Mouse (Mus musculus): ENCODE data around the gene C1qtnf7.

The C1qtnf7 gene

GRCm38 (mm10) chr5:43609760-43610159, 94.4 kb downstream of the C1qtnf7 start:
- DNase-seq (ENCODE audit: low spot score in 2 of 2) = no peak

- DNase-seq (ENCODE audit: low spot score in 2 of 2) = no peak
Observed at GRCm38 (mm10) chr5:43621575-43622299, 106.4 kb downstream of the C1qtnf7 start.

- no peak for DNase-seq (ENCODE audit: low spot score in 2 of 2)
Observed at GRCm38 (mm10) chr5:43625407-43625806, 110.1 kb downstream of the C1qtnf7 start.

GRCm38 (mm10) chr5:43634071-43634601, 118.8 kb downstream of the C1qtnf7 start:
- no peak for DNase-seq (ENCODE audit: low spot score in 2 of 2)

GRCm38 (mm10) chr5:43634602-43635081, 119.3 kb downstream of the C1qtnf7 start:
- peak in 1 of 2 experiments; percentile 24 for DNase-seq (ENCODE audit: low spot score in 2 of 2)

- DNase-seq (ENCODE audit: low spot score in 2 of 2) = no peak
Observed at GRCm38 (mm10) chr5:43645020-43645419, 129.7 kb downstream of the C1qtnf7 start.

GRCm38 (mm10) chr5:43647098-43647774, 131.9 kb downstream of the C1qtnf7 start:
- no peak for DNase-seq (ENCODE audit: low spot score in 2 of 2)

- no peak for DNase-seq (ENCODE audit: low spot score in 2 of 2)
Observed at GRCm38 (mm10) chr5:43661498-43661897, 146.2 kb downstream of the C1qtnf7 start.

- peak; percentile 51 to 54 for DNase-seq (ENCODE audit: low spot score in 2 of 2)
Observed at GRCm38 (mm10) chr5:43661997-43662961, 146.9 kb downstream of the C1qtnf7 start, which contains the start of gene Cc2d2a. TSS of gene Cc2d2a (plus strand) at chr5:43662346.

GRCm38 (mm10) chr5:43663531-43663930, 148.2 kb downstream of the C1qtnf7 start:
- no peak for DNase-seq (ENCODE audit: low spot score in 2 of 2)

- peak; percentile 24 to 51 for DNase-seq (ENCODE audit: low spot score in 2 of 2)
Observed at GRCm38 (mm10) chr5:43665144-43665543, 149.8 kb downstream of the C1qtnf7 start.

Data from heart, adult 9 months (tissue).